Mouse (Mus musculus) CD4-positive, CD25-positive, alpha-beta regulatory T cell, adult 9 weeks (primary cell): ENCODE measurements around the gene Bmp10. TPM values are rescaled to one million over a fixed set of nuclear protein-coding genes. Genes with fewer than 3 reads are reported as not detected.

Experiments
- polyA plus RNA-seq: library from polyadenylated mRNA; unstranded; fragments of 100-300 nt; shearing (Covaris generic); gene quantifications from one replicate; pipeline ENCODE4 v1.2.1, GENCODE M21; 2017

Gene Bmp10
- not detected for polyA plus RNA-seq

DNA sequence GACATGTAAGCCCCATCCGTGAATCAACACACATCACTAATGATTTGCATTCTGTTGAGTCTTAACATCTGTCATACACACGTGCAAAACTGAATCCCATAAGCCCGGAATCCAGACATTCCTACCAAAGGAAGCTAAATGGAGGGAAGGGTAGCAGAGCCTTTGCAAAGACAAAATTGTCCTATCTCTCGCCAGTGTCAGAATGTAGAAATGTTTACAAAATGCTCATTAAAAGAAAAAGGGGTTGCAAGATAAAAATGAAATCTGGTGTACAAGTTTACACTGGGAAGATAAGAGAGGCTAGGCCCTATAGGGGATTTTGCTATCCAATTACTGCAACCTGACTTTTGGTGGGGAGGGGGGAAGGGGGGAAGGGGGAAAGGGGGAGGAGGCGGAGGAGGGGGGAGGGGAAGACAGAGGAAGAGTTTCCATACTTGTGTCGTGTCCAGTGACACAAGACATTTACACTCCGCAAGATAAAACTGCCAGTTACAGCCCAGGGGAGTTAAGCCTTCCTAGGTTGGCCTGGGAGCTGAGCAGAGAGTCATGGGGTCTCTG is at the start of gene Bmp10:
Bmp10 (plus strand) TSS at position 508 of the 558 bp plus-strand sequence.

DNA sequence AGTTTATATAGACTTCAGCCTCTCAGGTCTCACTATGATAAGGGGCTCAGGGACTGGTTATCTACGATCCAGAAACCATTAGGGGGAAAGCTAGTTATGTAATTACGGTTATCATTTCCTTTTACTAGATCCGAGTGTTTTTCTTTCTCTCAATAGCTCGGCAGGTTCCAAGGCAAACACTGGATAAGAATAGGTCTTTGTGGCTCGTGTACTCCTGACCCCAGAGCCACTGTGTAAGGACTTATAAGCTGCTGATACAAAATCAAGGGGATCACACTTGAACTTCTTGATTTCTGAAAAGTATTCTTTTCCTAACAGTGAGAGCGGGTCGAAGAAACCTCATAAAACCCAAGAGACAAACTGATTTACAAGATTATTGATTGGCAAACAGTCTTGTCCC is 39.9 kb upstream of the Bmp10 start, which contains the start of gene Gkn3:
Gkn3 (minus strand) TSS at position 59 of the 400 bp plus-strand sequence.

Other genes with a start within 250 kb of the Bmp10 start
- gene Antxr1, start 93.2 kb upstream of the Bmp10 start, polyA plus RNA-seq = not detected
- gene Gkn1, start 78.1 kb upstream of the Bmp10 start, polyA plus RNA-seq = not detected
- gene Gkn2, start 55.6 kb upstream of the Bmp10 start, polyA plus RNA-seq = not detected
- gene Gkn3, start 40.1 kb upstream of the Bmp10 start, polyA plus RNA-seq = not detected
- 193 TPM for gene Arhgap25, start 104.3 kb downstream of the Bmp10 start, polyA plus RNA-seq
- gene Prokr1, start 161.7 kb downstream of the Bmp10 start, polyA plus RNA-seq = 0.11 TPM
- gene Aplf, start 243.2 kb downstream of the Bmp10 start, polyA plus RNA-seq = 9.8 TPM